Mouse (Mus musculus) forebrain, postnatal 0 days (tissue): ENCODE measurements around the gene Prrc2a. TPM values are rescaled to one million over a fixed set of nuclear protein-coding genes. Genes with fewer than 3 reads are reported as not detected.

ENCODE experiments used
- ATAC-seq: fragments of 200-750 bp; cut with Nextera tagmentation; 2 replicates; pipeline ENCODE4 v1.8.0; 2017; ENCODE audit warnings: mild to moderate bottlenecking, moderate library complexity
- DNase-seq: peaks from one replicate; pipeline ENCODE4 v3.0.0-alpha.2; 2015
- H3K27ac ChIP-seq: fragments of 300-500 bp; sonication (generic); 2 replicates; pipeline ENCODE4 v1.5.1; 2014; ENCODE audit warnings: low read depth, mild to moderate bottlenecking, antibody characterized with exemption, low read length, moderate library complexity, mixed read lengths
- H3K27me3 ChIP-seq: fragments of 300-500 bp; sonication (generic); 2 replicates; pipeline ENCODE4 v1.6.1; 2014; ENCODE audit warnings: mild to moderate bottlenecking, low read length, mixed read lengths; ENCODE audit not compliant: insufficient read depth
- H3K36me3 ChIP-seq: fragments of 300-500 bp; sonication (generic); 2 replicates; pipeline ENCODE4 v1.6.1; 2014; ENCODE audit warnings: mild to moderate bottlenecking, moderate library complexity; ENCODE audit not compliant: insufficient read depth
- H3K4me1 ChIP-seq: fragments of 300-500 bp; sonication (generic); 2 replicates; pipeline ENCODE4 v1.6.1; 2014; ENCODE audit warnings: antibody characterized with exemption; ENCODE audit not compliant: insufficient read depth
- H3K4me2 ChIP-seq: fragments of 300-500 bp; sonication (generic); 2 replicates; pipeline ENCODE4 v1.6.1; 2014; ENCODE audit warnings: low read depth, mild to moderate bottlenecking, moderate library complexity
- H3K4me3 ChIP-seq: fragments of 300-500 bp; sonication (generic); 2 replicates; pipeline ENCODE4 v1.5.1; 2014; ENCODE audit warnings: low read depth, low read length, mixed read lengths
- H3K9ac ChIP-seq: fragments of 300-500 bp; sonication (generic); 2 replicates; pipeline ENCODE4 v1.6.1; 2014; ENCODE audit warnings: mild to moderate bottlenecking
- H3K9me3 ChIP-seq: fragments of 300-500 bp; sonication (generic); 2 replicates; pipeline ENCODE4 v1.6.1; 2016; ENCODE audit warnings: low read length
- CTCF ChIP-seq: sonication (generic); IDR thresholded peaks from 2 replicates; pipeline ENCODE4 v1.5.1; 2016; ENCODE audit warnings: antibody characterized with exemption, control low read depth, low read depth
- WGBS: fragments of 180-500 bp; shearing (Covaris S2); extraction: QIAGEN DNeasy Blood & Tissue Kit; methylation state at CpG from one replicate; pipeline ENCODE4 v1.1.7; 2014; 5-methylcytosine and 5-hydroxymethylcytosine counted together
- polyA plus RNA-seq: library from polyadenylated mRNA; unstranded; fragments of >200 nt; fragmentation: Nextera tagmentation; extraction: Ambion mirVana; gene quantifications from 2 replicates; pipeline ENCODE4 v1.2.1, GENCODE M21; 2015
- total RNA-seq: library from RNA; depleted of rRNA; stranded (reverse); fragments of >200 nt; gene quantifications from 2 replicates; pipeline ENCODE4 v1.2.3, GENCODE M21; 2014

Prrc2a gene
- total and polyA plus RNA-seq, 2 experiments from 2014 or later = 85.3 to 155 TPM

DNA sequence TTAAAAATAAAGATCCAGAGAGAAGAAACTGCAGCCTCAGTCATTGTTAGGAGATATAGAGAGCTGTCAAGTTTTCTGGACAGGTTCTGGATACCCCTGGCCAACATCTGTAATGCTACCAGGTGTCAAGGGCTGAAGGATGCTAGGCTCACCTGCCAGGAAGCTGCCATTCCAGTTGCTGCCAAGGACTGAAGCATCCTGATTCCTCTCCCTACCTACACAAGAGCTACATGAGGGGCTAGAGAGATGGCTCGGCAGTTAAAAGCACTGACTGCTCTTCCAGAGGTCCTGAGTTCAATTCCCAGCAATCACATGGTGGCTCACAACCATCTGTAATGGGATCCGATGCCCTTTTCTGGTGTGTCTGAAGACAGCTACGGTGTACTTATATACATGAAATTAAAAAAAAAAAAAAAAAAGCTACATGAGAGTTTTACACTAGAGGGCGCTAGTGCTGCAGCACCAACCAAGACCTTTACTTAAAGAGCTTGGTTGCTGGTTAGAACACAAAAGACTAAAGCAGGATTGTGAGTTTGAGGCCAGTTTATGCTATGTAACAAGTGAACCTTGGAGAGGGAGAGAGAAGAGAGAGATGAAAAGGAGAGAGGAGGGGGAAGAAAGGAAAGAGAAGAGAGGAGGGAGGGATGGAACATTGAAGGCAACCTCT is 4.0 kb upstream of the Prrc2a start:
- no peak overlapping the region for H3K9ac ChIP-seq
- no peak overlapping the region for H3K4me3 ChIP-seq
- no peaks in the 10 kb centered on the region for H3K27me3 ChIP-seq
- DNase-seq (peak; percentile 83), ATAC-seq (no peak)
- 22% methylated on average over 4 of the region's 4 CpGs for WGBS
- H3K27ac ChIP-seq = peak overlapping the region; percentile 9; the same call in 1 of the 2 replicates
- H3K36me3 ChIP-seq = no peaks in the 10 kb centered on the region
- H3K4me2 ChIP-seq = no peak overlapping the region
- TF ChIP-seq CTCF = peak; percentile 78
- peaks cover 8% of the 10 kb centered on the region for H3K4me1 ChIP-seq
- H3K9me3 ChIP-seq = no peaks in the 10 kb centered on the region

DNA sequence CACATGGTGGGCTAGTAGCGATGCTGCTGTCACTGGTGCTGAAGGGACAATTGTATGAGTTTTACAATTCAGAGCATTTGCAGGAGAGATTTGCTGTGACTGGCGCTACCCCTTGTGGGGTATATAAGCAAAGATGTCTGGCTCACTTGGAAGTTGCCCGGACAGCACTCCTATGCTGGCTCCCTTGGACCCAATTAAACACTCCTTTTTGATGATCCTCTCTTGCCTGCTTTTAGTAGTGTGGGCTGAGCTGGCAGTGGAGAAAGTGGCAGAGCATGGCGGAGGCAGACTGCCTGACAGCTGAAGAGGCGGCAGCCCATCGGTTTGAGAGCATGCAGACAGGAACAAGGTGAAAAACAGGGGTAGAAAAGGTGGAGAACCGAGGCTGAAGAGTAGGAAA is 3.1 kb upstream of the Prrc2a start:
- no peak for ATAC-seq
- Histone ChIP-seq H3K9me3 (no peaks in the 10 kb centered on the region), H3K36me3 (0 out of 2 replicates have a peak, but pooled peaks cover 1% of the 10 kb centered on the region), H3K4me3 (no peak overlapping the region), H3K27me3 (no peaks in the 10 kb centered on the region), H3K27ac (no peak overlapping the region), H3K4me2 (no peak overlapping the region), H3K9ac (no peak overlapping the region), H3K4me1 (peaks cover 10% of the 10 kb centered on the region)
- WGBS = 86% methylated on average over 7 of the region's 7 CpGs
- TF ChIP-seq CTCF = no peak
- no peak for DNase-seq

GRCm38 (mm10) chr17:35166352-35167035 is 1.8 kb upstream of the Prrc2a start:
- no peak overlapping the region for H3K9ac ChIP-seq

GRCm38 (mm10) chr17:35165451-35166155 is 906 bp upstream of the Prrc2a start:
- H3K4me1 ChIP-seq = peaks cover 17% of the 10 kb centered on the region
- peaks cover 21% of the 10 kb centered on the region for H3K36me3 ChIP-seq
- ATAC-seq (peak; percentile 86), DNase-seq (no peak)
- H3K9ac ChIP-seq = peak overlapping the region; percentile 46
- peak overlapping the region; percentile 93 for H3K27ac ChIP-seq
- peak overlapping the region; percentile 53 for H3K4me2 ChIP-seq
- WGBS = 20% methylated on average over 12 of the region's 12 CpGs
- H3K9me3 ChIP-seq = no peaks in the 10 kb centered on the region
- H3K27me3 ChIP-seq = no peaks in the 10 kb centered on the region
- no peak for TF ChIP-seq CTCF
- H3K4me3 ChIP-seq = peak overlapping the region; percentile 94

More at GRCm38 (mm10) chr17:35166352-35167035, 1.8 kb upstream of the Prrc2a start:
- peak; percentile 82 for TF ChIP-seq CTCF
- 68% methylated on average over 8 of the region's 8 CpGs for WGBS
- H3K27me3 ChIP-seq = no peaks in the 10 kb centered on the region
- H3K27ac ChIP-seq = peak overlapping the region; percentile 93
- H3K9me3 ChIP-seq = no peaks in the 10 kb centered on the region
- peaks cover 17% of the 10 kb centered on the region for H3K4me1 ChIP-seq
- no peak overlapping the region; the same call in 1 of the 2 replicates for H3K4me3 ChIP-seq
- H3K36me3 ChIP-seq = peaks cover 12% of the 10 kb centered on the region
- no peak for ATAC-seq
- H3K4me2 ChIP-seq = peak overlapping the region; percentile 53
- peak; percentile 86 for DNase-seq

- DNase-seq (no peak), ATAC-seq (no peak)
- Histone ChIP-seq H3K4me1 (peaks cover 17% of the 10 kb centered on the region), H3K4me2 (peak overlapping the region; percentile 66), H3K4me3 (peak overlapping the region; percentile 94), H3K9me3 (no peaks in the 10 kb centered on the region), H3K27me3 (no peaks in the 10 kb centered on the region), H3K36me3 (peaks cover 35% of the 10 kb centered on the region), H3K9ac (peak overlapping the region; percentile 100), H3K27ac (peak overlapping the region; percentile 98)
- 0% methylated on average over 13 of the region's 28 CpGs for WGBS
- TF ChIP-seq CTCF = no peak
These were observed 504 bp downstream of the Prrc2a start for GRCm38 (mm10) chr17:35164218-35164567.

- ATAC-seq = no peak
- Histone ChIP-seq H3K4me1 (peaks cover 17% of the 10 kb centered on the region), H3K36me3 (peaks cover 42% of the 10 kb centered on the region), H3K9ac (peak overlapping the region; percentile 100), H3K27ac (peak overlapping the region; percentile 98), H3K27me3 (no peaks in the 10 kb centered on the region), H3K4me3 (peak overlapping the region; percentile 94), H3K4me2 (peak overlapping the region; percentile 66), H3K9me3 (no peaks in the 10 kb centered on the region)
- TF ChIP-seq CTCF = no peak
- WGBS = 7% methylated on average over 8 of the region's 8 CpGs
- DNase-seq = no peak
These were observed 1.2 kb downstream of the Prrc2a start for GRCm38 (mm10) chr17:35163326-35164081.
